Mouse (Mus musculus) forebrain, embryonic 15.5 days (tissue): ENCODE data around the gene Ppp1cb. TPM values are rescaled to one million over a fixed set of nuclear protein-coding genes. Genes with fewer than 3 reads are reported as not detected.
"Not testable (repeated sequence)": the region's sequence is repeated elsewhere in the genome, so short reads cannot be mapped to it uniquely, and the experiment has no call there.

Experiments
- ATAC-seq: fragments of 200-750 bp; cut with Nextera tagmentation; replicated peaks from 2 replicates; pipeline ENCODE4 v1.8.0; 2017; ENCODE audit warnings: mild to moderate bottlenecking, moderate TSS enrichment, moderate library complexity
- H3K27ac ChIP-seq: fragments of 300-500 bp; sonication (generic); replicated peaks from 2 replicates; pipeline ENCODE4 v1.5.1; 2015; ENCODE audit warnings: mild to moderate bottlenecking, inconsistent platforms
- H3K27me3 ChIP-seq: fragments of 300-500 bp; sonication (generic); 2 replicates; pipeline ENCODE4 v1.6.1; 2015; ENCODE audit warnings: inconsistent platforms
- H3K36me3 ChIP-seq: fragments of 300-500 bp; sonication (generic); 2 replicates; pipeline ENCODE4 v1.6.1; 2015; ENCODE audit warnings: mild to moderate bottlenecking, inconsistent platforms
- H3K4me1 ChIP-seq: fragments of 300-500 bp; sonication (generic); 2 replicates; pipeline ENCODE4 v1.6.1; 2015; ENCODE audit warnings: inconsistent platforms
- H3K4me2 ChIP-seq: fragments of 300-500 bp; sonication (generic); replicated peaks from 2 replicates; pipeline ENCODE4 v1.6.1; 2015; ENCODE audit warnings: mild to moderate bottlenecking, inconsistent platforms
- H3K4me3 ChIP-seq: fragments of 300-500 bp; sonication (generic); 2 replicates; pipeline ENCODE4 v1.5.1; 2015; ENCODE audit warnings: mild to moderate bottlenecking, inconsistent platforms
- H3K9ac ChIP-seq: fragments of 300-500 bp; sonication (generic); replicated peaks from 2 replicates; pipeline ENCODE4 v1.6.1; 2015; ENCODE audit warnings: mild to moderate bottlenecking, inconsistent platforms
- H3K9me3 ChIP-seq: fragments of 300-500 bp; sonication (generic); 2 replicates; pipeline ENCODE4 v1.6.1; 2016; ENCODE audit warnings: inconsistent platforms
- WGBS: fragments of 180-500 bp; shearing (Covaris S2); methylation state at CpG from one replicate; pipeline ENCODE4 v1.1.7; 2015; ENCODE audit warnings: mixed read lengths; 5-methylcytosine and 5-hydroxymethylcytosine counted together
- polyA plus RNA-seq: library from polyadenylated mRNA; unstranded; fragments of >200 nt; fragmentation: Nextera tagmentation; extraction: Ambion mirVana; gene quantifications from 2 replicates; pipeline ENCODE4 v1.2.1, GENCODE M21; 2015

Gene Ppp1cb
- polyA plus RNA-seq, 1 experiment from 2014 or later: 225 TPM

DNA sequence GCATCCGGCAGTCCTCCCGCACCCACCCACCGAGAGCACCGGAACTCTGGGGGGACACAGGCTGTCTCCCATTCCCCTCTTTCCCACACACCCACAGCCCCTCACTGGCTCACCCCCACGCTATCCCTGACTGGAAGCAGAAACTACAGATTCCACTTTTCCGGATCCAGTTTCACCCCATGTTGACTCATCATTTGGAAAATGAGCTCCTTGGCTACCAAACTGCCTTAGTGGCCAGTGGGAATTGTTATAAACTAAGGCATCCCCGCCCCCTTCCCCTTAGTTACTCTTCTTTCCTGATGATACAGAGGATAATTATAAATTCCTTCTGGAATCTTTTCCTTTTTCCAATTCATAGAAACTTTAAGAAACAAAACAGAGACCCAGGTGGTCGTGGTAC, 34.2 kb upstream of the Ppp1cb start:
- WGBS: 92% methylated on average over 8 of the region's 8 CpGs
- Histone ChIP-seq H3K36me3 (no peaks in the 10 kb centered on the region), H3K27me3 (no peaks in the 10 kb centered on the region)

DNA sequence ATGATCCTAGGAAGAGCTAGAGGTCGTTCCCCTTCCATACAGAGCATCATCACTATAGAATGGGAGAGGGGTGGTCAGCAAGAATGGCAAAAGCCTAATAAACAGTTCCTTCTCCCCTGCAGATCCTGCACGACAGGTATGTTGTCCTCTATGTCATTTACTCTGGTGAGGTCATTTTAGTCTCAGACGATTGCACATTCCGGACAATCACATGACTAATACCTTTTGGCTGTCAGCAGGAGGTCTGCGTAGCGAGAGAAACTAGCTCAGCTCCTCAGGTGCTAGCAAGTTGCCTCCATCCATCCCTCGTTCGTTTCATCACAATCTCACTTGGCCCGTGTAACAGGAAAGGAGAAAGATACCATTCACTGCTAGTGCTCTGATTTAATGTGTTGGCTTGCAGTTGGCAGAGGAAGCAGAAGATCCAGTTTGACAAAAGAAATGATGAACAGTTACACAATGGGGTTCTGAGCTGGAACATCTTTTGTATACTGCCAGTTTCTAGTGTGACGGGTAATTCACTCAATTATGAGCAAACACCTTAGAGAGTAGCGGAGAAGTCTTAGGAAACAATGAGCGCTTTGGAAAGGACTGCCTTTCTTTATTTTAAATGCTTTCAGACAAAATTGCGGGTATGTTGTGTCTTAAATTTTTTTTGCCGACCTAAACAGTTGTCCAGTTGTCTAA, 33.0 kb upstream of the Ppp1cb start:
- WGBS: 57% methylated on average over 14 of the region's 14 CpGs
- ATAC-seq: no peak
- no peaks in the 10 kb centered on the region for H3K4me1 ChIP-seq

More for the DNA sequence above, 34.2 kb upstream of the Ppp1cb start:
- Histone ChIP-seq H3K9ac (no peak overlapping the region), H3K27ac (no peak overlapping the region), H3K4me3 (no peak overlapping the region), H3K9me3 (no peaks in the 10 kb centered on the region), H3K4me2 (no peak overlapping the region), H3K4me1 (no peaks in the 10 kb centered on the region)
- ATAC-seq: no peak

DNA sequence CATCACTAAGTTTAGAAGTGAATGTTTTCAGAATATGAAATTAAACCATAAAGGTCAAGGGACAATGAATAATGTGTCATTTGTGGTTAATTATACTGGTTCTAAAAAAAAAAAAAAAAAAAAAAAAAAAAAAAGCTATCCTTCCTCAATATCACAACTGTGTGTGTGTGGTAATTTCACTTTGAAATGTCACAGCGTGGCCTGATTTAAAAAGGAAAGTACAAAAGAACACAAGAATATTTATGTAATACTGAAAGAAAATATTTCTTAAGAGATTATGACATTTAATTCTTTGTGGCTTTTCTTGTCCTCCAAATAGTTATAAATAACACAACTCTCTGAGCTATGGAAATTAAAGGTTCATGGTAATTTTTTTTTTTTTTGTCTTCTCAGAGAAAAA, 28.2 kb upstream of the Ppp1cb start:
- H3K9me3 ChIP-seq: no peaks in the 10 kb centered on the region

More for the DNA sequence above, 33.0 kb upstream of the Ppp1cb start:
- H3K27ac ChIP-seq: no peak overlapping the region
- no peaks in the 10 kb centered on the region for H3K9me3 ChIP-seq
- no peak overlapping the region for H3K4me3 ChIP-seq
- H3K36me3 ChIP-seq: no peaks in the 10 kb centered on the region
- no peak overlapping the region for H3K9ac ChIP-seq
- no peak overlapping the region for H3K4me2 ChIP-seq
- no peaks in the 10 kb centered on the region for H3K27me3 ChIP-seq

DNA sequence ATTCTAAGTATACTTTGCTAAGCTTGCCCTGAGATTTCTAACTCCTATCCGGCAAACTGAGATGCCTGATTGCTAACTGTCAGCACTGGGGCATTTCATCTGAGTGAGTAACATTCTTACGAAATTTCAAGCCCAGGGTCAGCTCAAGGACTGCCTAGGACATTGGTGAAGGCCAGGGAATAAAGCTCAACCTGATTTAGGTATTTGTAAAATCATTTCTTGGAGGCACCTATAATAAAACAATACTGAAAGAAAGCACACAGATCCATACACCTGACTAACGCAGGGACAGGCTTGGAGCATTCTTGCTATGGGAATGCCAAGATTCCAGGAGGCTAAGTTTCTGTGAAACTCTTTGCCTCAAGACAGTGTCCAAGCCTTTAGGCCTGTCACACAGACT, 24.3 kb upstream of the Ppp1cb start:
- 84% methylated on average over 3 of the region's 3 CpGs for WGBS
- H3K27me3 ChIP-seq, H3K4me3 ChIP-seq, ATAC-seq, H3K36me3 ChIP-seq, H3K9ac ChIP-seq, H3K27ac ChIP-seq, H3K4me2 ChIP-seq, H3K4me1 ChIP-seq, H3K9me3 ChIP-seq: not testable (repeated sequence)

More for the DNA sequence above, 28.2 kb upstream of the Ppp1cb start:
- Histone ChIP-seq H3K4me2 (no peak overlapping the region), H3K4me1 (no peaks in the 10 kb centered on the region), H3K36me3 (no peaks in the 10 kb centered on the region), H3K9ac (no peak overlapping the region), H3K27me3 (no peaks in the 10 kb centered on the region), H3K4me3 (no peak overlapping the region), H3K27ac (no peak overlapping the region)
- 86% methylated on average over 1 of the region's 1 CpGs for WGBS
- ATAC-seq: no peak

DNA sequence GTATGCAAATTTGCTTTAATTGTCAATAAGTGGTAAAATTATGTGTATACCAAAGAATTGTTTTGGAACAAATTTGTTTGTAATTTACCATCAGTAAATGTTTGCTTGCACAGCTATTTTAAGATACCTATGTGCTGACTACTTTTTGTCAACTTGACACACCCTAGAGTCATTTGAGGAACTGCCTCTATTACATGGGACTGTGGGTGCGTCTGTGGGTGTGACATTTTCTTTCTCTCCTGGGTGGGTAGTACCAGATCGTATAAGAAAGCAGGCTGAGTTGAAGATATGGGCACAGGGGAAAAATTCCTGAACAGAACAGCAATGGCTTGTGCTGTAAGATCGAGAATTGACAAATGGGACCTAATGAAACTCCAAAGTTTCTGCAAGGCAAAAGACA, 23.0 kb upstream of the Ppp1cb start:
- ATAC-seq: no peak
- 93% methylated on average over 3 of the region's 3 CpGs for WGBS
- H3K36me3 ChIP-seq: no peaks in the 10 kb centered on the region

DNA sequence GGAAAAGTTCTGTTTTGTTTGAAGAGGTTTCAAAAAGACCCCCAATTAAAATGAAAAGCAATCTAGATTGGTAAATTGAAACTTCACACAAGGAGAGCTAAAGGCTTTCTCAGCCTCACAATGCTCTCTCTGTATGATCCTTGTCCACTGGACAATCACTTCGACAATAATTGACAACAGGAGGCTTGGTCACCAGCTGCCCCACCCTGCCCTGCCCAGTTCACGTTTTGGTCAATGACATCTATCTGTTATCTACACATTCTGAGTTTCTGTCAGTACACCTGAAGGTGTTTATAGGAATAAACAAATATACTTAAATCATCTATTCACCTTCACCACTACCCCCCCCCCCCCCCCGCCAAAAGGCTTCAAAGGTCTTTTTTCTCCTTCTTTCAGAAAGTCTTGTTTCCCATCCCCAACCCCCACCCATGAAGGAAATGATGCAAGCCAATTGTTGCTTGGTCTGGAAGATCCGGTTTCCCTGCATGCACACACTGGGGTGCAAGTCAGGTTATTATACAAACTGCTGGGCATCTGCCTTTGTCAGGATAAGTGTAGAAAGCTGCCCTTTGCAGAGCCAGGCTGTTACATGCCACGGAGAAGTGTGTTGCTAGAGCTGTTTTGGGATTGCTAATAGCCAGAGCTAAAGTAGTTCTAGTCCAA, 20.6 kb upstream of the Ppp1cb start:
- Histone ChIP-seq H3K27me3 (no peaks in the 10 kb centered on the region), H3K9me3 (no peaks in the 10 kb centered on the region), H3K36me3 (no peaks in the 10 kb centered on the region), H3K27ac (no peak overlapping the region), H3K4me2 (no peak overlapping the region), H3K4me1 (no peaks in the 10 kb centered on the region), H3K9ac (no peak overlapping the region), H3K4me3 (no peak overlapping the region)
- ATAC-seq: no peak
- 30% methylated on average over 5 of the region's 5 CpGs for WGBS

More for the DNA sequence above, 23.0 kb upstream of the Ppp1cb start:
- H3K4me2 ChIP-seq: no peak overlapping the region
- H3K9me3 ChIP-seq: no peaks in the 10 kb centered on the region
- H3K27me3 ChIP-seq: no peaks in the 10 kb centered on the region
- H3K27ac ChIP-seq: no peak overlapping the region
- no peak overlapping the region for H3K4me3 ChIP-seq
- H3K4me1 ChIP-seq: no peaks in the 10 kb centered on the region
- no peak overlapping the region for H3K9ac ChIP-seq

DNA sequence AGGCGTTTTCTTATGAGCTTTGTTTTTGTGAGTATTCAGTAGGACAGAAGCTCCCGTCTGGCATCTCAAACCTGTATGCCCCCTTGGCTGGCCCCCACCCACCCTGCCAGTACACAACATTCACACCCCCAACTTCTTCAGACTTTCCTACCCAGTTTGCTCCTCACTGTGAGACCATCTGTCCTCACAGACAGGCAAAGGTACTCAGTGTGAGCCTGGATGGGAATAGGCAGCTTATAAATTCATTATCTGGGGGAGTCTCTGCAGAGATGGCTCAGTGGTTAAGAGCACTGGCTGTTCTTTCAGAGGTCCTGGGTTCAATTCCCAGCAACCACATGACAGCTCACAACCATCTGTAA, 20.1 kb upstream of the Ppp1cb start:
- Histone ChIP-seq H3K36me3 (no peaks in the 10 kb centered on the region), H3K4me1 (no peaks in the 10 kb centered on the region), H3K4me3 (no peak overlapping the region), H3K27me3 (no peaks in the 10 kb centered on the region), H3K9me3 (no peaks in the 10 kb centered on the region), H3K4me2 (no peak overlapping the region), H3K9ac (no peak overlapping the region), H3K27ac (no peak overlapping the region)
- 47% methylated on average over 2 of the region's 2 CpGs for WGBS
- ATAC-seq: no peak

DNA sequence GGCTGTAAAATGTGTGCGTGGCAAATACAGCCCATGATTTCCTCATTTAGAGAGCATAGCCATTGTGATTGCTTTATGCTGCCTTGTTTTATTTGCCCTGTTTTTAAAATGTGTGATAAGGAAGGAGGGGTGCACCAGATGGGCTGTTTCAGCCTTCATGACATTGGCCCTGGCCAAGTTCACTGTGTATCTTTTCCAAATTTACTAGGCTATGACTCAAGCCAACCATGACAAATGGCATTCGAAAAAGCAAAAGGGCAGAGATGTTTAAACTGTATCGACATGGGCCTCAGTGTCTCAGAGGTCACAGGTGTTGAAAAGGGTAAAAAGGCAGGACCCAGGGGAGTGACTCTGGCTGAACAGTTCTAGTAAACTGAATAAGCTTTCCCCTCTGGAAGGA, 17.3 kb upstream of the Ppp1cb start:
- ATAC-seq: no peak
- Histone ChIP-seq H3K27ac (no peak overlapping the region), H3K4me1 (peaks cover 5% of the 10 kb centered on the region; the same call in 1 of the 2 replicates), H3K27me3 (no peaks in the 10 kb centered on the region), H3K4me2 (no peak overlapping the region), H3K4me3 (no peak overlapping the region), H3K36me3 (no peaks in the 10 kb centered on the region), H3K9ac (no peak overlapping the region), H3K9me3 (no peaks in the 10 kb centered on the region)
- 79% methylated on average over 3 of the region's 3 CpGs for WGBS

DNA sequence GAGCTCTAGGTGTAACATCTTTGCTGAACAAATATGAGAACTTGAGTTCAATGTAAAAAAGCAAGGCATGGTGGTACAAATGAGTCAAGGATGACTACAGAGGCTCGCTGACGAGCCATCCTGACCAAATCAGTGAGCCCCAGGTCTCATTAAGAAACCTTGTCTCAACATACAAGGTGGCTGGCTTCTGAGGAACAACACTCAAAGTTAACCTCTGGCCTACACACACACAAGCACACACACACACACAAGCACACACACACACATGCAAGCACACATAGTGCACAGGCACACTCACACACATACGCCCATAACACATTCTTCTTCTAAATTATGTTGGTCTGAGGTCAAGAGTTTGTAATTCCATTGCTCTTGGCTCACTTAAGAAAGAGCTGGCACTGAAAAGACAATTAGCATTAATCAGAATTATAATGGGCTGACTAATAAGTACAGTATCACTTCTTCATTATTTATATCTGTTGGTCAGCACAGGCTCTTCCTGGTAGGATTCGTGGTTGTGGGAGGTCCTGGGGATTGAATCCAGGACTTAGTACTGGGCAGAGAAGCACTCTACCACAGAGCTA, 16.6 kb upstream of the Ppp1cb start:
- WGBS: 83% methylated on average over 4 of the region's 4 CpGs
- no peak for ATAC-seq
- H3K27ac ChIP-seq: no peak overlapping the region
- no peak overlapping the region for H3K4me3 ChIP-seq
- H3K27me3 ChIP-seq: no peaks in the 10 kb centered on the region
- no peak overlapping the region for H3K4me2 ChIP-seq
- no peaks in the 10 kb centered on the region for H3K9me3 ChIP-seq
- no peak overlapping the region for H3K9ac ChIP-seq
- H3K4me1 ChIP-seq: peaks cover 6% of the 10 kb centered on the region; the same call in 1 of the 2 replicates
- H3K36me3 ChIP-seq: no peaks in the 10 kb centered on the region

DNA sequence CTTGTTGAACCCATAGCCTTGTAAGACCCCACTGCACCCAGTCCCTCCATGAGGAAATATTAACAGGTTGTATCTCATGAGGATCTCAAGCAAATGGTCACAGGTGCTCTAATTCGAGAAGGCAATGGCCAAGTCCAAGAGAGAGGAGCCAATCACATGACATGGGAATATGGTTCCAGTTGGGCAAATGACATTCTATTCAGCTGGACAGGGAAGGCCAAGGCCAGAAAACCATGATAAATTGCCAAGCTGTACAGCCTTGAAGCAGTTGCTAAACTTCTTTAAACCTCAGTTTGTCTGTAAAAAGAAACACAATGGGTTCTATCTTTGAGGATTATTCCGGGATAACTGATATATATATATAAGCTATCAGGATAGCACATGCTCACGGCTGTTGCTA, 14.7 kb upstream of the Ppp1cb start:
- WGBS: 90% methylated on average over 3 of the region's 3 CpGs
- no peaks in the 10 kb centered on the region for H3K27me3 ChIP-seq

DNA sequence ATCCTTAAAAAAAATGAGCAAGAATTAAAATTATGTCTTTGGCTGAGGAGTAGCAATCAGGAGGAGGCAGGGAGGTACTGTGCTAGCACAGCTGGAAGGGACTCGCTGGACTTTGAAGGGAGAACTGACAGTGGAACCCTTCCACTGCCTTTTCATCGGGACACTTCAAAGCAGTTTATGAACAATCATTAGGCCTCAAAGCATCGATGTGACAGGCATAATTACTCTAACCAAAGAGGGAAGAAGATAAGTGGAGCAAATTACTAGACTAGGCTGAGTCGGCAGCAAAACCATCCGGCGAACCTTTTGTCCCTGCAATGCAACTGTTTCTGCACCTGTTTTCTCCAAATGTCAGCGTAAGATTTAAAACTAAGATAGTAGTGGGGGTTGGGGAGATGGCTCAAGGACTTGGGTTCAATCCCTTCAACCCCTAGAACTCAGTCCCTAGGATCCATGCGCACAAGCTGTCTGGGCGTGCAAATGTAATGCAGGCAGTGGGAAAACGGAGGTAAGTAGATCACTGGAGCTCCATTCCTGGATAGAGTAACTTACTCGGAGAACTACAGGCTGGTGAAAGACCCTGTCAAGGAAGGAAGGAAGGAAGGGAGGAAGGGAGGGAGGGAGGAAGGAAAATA, 13.2 kb upstream of the Ppp1cb start:
- Histone ChIP-seq H3K36me3 (no peaks in the 10 kb centered on the region), H3K27ac (peak overlapping the region; percentile 41; the same call in 1 of the 2 replicates), H3K4me1 (peaks cover 6% of the 10 kb centered on the region; the same call in 1 of the 2 replicates), H3K4me3 (no peak overlapping the region), H3K9me3 (no peaks in the 10 kb centered on the region), H3K9ac (no peak overlapping the region), H3K27me3 (no peaks in the 10 kb centered on the region), H3K4me2 (no peak overlapping the region)
- peak; percentile 53; the same call in 1 of the 2 replicates for ATAC-seq
- 32% methylated on average over 11 of the region's 11 CpGs for WGBS

More for the DNA sequence above, 14.7 kb upstream of the Ppp1cb start:
- H3K4me1 ChIP-seq: peaks cover 6% of the 10 kb centered on the region; the same call in 1 of the 2 replicates
- no peaks in the 10 kb centered on the region for H3K9me3 ChIP-seq
- ATAC-seq: no peak
- no peak overlapping the region for H3K9ac ChIP-seq
- H3K36me3 ChIP-seq: no peaks in the 10 kb centered on the region
- H3K4me3 ChIP-seq: no peak overlapping the region
- H3K4me2 ChIP-seq: no peak overlapping the region
- H3K27ac ChIP-seq: no peak overlapping the region

DNA sequence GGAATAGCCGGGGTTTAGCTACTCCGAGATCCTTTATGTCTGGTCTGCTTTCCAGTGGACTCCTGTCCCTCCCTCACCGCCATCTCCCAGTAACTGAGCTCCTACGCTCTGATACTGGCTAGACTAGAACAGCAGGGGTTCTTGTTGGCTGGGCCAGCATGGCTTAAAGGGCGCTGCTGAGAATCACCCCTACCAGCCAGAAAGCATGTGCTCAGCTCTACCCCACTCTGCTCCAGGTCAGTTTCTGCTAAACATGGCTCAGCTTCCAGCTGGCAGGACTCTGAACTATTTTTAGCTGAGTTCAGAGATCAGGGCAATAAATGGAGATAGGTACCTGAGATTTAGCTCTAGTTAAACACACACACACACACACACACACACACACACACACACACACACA, 12.2 kb upstream of the Ppp1cb start:
- 51% methylated on average over 5 of the region's 5 CpGs for WGBS
- Histone ChIP-seq H3K4me2 (no peak overlapping the region), H3K27me3 (no peaks in the 10 kb centered on the region), H3K9me3 (no peaks in the 10 kb centered on the region), H3K27ac (no peak overlapping the region), H3K36me3 (no peaks in the 10 kb centered on the region), H3K4me3 (no peak overlapping the region), H3K9ac (no peak overlapping the region), H3K4me1 (peaks cover 6% of the 10 kb centered on the region; the same call in 1 of the 2 replicates)
- no peak for ATAC-seq
